Comparison of ENCODE assay signal across 8 mouse cellular contexts in genomic region chr2:32395946-32396621, GRCm38 (mm10). TPM values are rescaled to one million over a fixed set of nuclear protein-coding genes. Genes with fewer than 3 reads are reported as not detected.
DNase-seq lines count a peak whose midpoint lies in the region; ATAC-seq lines count a peak whose summit lies in the region.

No protein-coding gene starts in this region.

- peak overlapping the region; percentile 89 for H3K27ac ChIP-seq in hindbrain, embryonic 14.5 days

- WGBS in hindbrain, embryonic 14.5 days = under 1% methylated on average over 57 of the region's 59 CpGs

- H3K4me2 ChIP-seq in hindbrain, embryonic 14.5 days (replicated peaks) = peak overlapping the region; percentile 81

- peaks cover 12% of the 10 kb centered on the region for H3K36me3 ChIP-seq in hindbrain, embryonic 14.5 days (replicated peaks; ENCODE audit: control insufficient read depth, insufficient read depth)

- H3K4me3 ChIP-seq in hindbrain, embryonic 14.5 days (replicated peaks; ENCODE audit: low read length) = peak overlapping the region; percentile 89

- peak overlapping the region; percentile 92 for H3K9ac ChIP-seq in hindbrain, embryonic 14.5 days

- H3K9me3 ChIP-seq in hindbrain, embryonic 14.5 days (ENCODE audit: control insufficient read depth, low read length) = no peaks in the 10 kb centered on the region

- ATAC-seq in hindbrain, embryonic 14.5 days (ENCODE audit: low FRiP score) = peak; percentile 95

- peaks cover 16% of the 10 kb centered on the region for H3K4me1 ChIP-seq in hindbrain, embryonic 14.5 days (replicated peaks; ENCODE audit: control insufficient read depth, insufficient read depth, low read length)

- H3K27me3 ChIP-seq in hindbrain, embryonic 14.5 days (ENCODE audit: control insufficient read depth, insufficient read depth, low read length) = no peaks in the 10 kb centered on the region

- DNase-seq in R1 (ENCODE audit: low read depth, low spot score) = peak; percentile 98
- DNase-seq in cerebellum, postnatal 14 days = peak; percentile 87 to 91
- peak; percentile 89 to 92 for DNase-seq in frontal cortex, postnatal 14 days (ENCODE audit: low spot score in 2 of 2)
- DNase-seq in hindbrain, embryonic 14.5 days (ENCODE audit: low spot score) = peak; percentile 90
- DNase-seq in layer of hippocampus, postnatal 25 days (ENCODE audit: extremely low spot score in 1 of 2, low spot score in 1 of 2) = peak; percentile 78 to 88
- DNase-seq in lung, postnatal 14 days = peak; percentile 89
- DNase-seq in ovary, postnatal 36 days (ENCODE audit: low spot score) = peak; percentile 86
- DNase-seq in thymus, postnatal 14 days = peak; percentile 75

RNA-seq across cellular contexts. Expression of gene Ptges2, which starts 0.4 kb away (rescaled TPM):
- 58.1 and 58.9 TPM in 2 replicates for polyA plus RNA-seq in hindbrain, embryonic 14.5 days (2014; fragmentation: Nextera tagmentation; extraction: Ambion mirVana)
- 10 to 100 TPM; 40.1 to 41.9 TPM for total RNA-seq in layer of hippocampus, postnatal 25 days (2021)

RNA-seq across cellular contexts. Expression of gene Lcn2, which starts 8.0 kb away (rescaled TPM):
- polyA plus RNA-seq in hindbrain, embryonic 14.5 days (2014; fragmentation: Nextera tagmentation; extraction: Ambion mirVana) = 0.78 and 1.3 TPM in 2 replicates
- under 1 TPM; 0.56 to 0.81 TPM for total RNA-seq in layer of hippocampus, postnatal 25 days (2021)

RNA-seq across cellular contexts. Expression of gene 1110008P14Rik, which starts 14.3 kb away (rescaled TPM):
- polyA plus RNA-seq in hindbrain, embryonic 14.5 days (2014; fragmentation: Nextera tagmentation; extraction: Ambion mirVana) = 170 and 175 TPM in 2 replicates
- 100 to 1,000 TPM; 194 to 197 TPM for total RNA-seq in layer of hippocampus, postnatal 25 days (2021)

RNA-seq across cellular contexts. Expression of gene Dnm1, which starts 42.9 kb away (rescaled TPM):
- 123 and 132 TPM in 2 replicates for polyA plus RNA-seq in hindbrain, embryonic 14.5 days (2014; fragmentation: Nextera tagmentation; extraction: Ambion mirVana)
- 1,000 to 10,000 TPM; 1,309 to 1,323 TPM for total RNA-seq in layer of hippocampus, postnatal 25 days (2021)

RNA-seq across cellular contexts. Expression of gene Ciz1, which starts 44.0 kb away (rescaled TPM):
- 47.5 and 49.1 TPM in 2 replicates for polyA plus RNA-seq in hindbrain, embryonic 14.5 days (2014; fragmentation: Nextera tagmentation; extraction: Ambion mirVana)
- 10 to 100 TPM; 56.1 to 85.3 TPM for total RNA-seq in layer of hippocampus, postnatal 25 days (2021)

Comparison
In these comparisons a context has a peak if more than half of its experiments do, and no peak if none do; other contexts are left out.
1. Peak in every context shown above with its lines: DNase-seq, ATAC-seq, H3K4me3 ChIP-seq and H3K27ac ChIP-seq.